Mouse (Mus musculus): ENCODE measurements around the gene Sdk1. TPM values are rescaled to one million over a fixed set of nuclear protein-coding genes. Genes with fewer than 3 reads are reported as not detected.
A peak's percentile ranks its signal among the peaks of the same experiment; 100 is the strongest.

Sdk1 gene
- polyA plus RNA-seq, 1 experiment from 2014 or later: 1.2 TPM

DNA sequence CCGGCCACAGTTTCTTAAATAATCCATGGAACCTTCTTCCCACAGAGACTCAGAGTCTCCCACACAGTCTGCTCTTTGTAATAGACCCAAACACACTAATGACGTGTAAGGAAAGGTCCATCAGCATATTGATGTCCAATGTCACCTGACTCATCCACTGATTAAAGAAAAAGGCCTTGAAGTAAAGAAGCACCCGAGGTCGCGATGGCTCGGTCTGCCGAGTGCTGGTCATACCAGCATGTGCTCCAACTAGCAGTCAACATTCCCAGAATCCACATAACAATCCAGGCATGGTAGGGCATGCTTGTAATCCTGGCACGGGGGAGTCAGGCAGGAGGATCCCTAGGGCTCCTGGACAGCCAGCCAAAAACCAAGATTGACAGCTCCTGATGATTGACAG, 436.6 kb downstream of the Sdk1 start:
- Histone ChIP-seq H3K9ac (ENCODE audit: low read length) (no peak overlapping the region), H3K4me2 (ENCODE audit: low read depth, severe bottlenecking) (no peak overlapping the region), H3K27ac (replicated peaks; ENCODE audit: low read depth, low read length) (no peak overlapping the region), H3K27me3 (ENCODE audit: control insufficient read depth, insufficient read depth, low read length) (no peaks in the 10 kb centered on the region), H3K36me3 (ENCODE audit: control insufficient read depth, insufficient read depth, low read length) (no peaks in the 10 kb centered on the region), H3K9me3 (ENCODE audit: control insufficient read depth, low read length) (no peaks in the 10 kb centered on the region), H3K4me3 (ENCODE audit: low read depth, low read length) (no peak overlapping the region), H3K4me1 (ENCODE audit: control insufficient read depth, insufficient read depth, low read length) (no peaks in the 10 kb centered on the region)
- ATAC-seq (ENCODE audit: insufficient number of reproducible peaks, low FRiP score, low TSS enrichment, low read depth) (no peak), DNase-seq (ENCODE audit: low spot score) (no peak)
- WGBS: 84% methylated on average over 8 of the region's 8 CpGs

GRCm38 (mm10) chr5:141686876-141687420, 445.7 kb downstream of the Sdk1 start:
- Histone ChIP-seq H3K4me1 (ENCODE audit: control insufficient read depth, insufficient read depth, low read length) (no peaks in the 10 kb centered on the region), H3K9me3 (ENCODE audit: control insufficient read depth, low read length) (no peaks in the 10 kb centered on the region), H3K36me3 (ENCODE audit: control insufficient read depth, insufficient read depth, low read length) (no peaks in the 10 kb centered on the region), H3K27ac (replicated peaks; ENCODE audit: low read depth, low read length) (no peak overlapping the region), H3K9ac (ENCODE audit: low read length) (no peak overlapping the region), H3K4me3 (ENCODE audit: low read depth, low read length) (no peak overlapping the region), H3K4me2 (ENCODE audit: low read depth, severe bottlenecking) (no peak overlapping the region), H3K27me3 (ENCODE audit: control insufficient read depth, insufficient read depth, low read length) (no peaks in the 10 kb centered on the region)
- DNase-seq (ENCODE audit: low spot score) (no peak), ATAC-seq (ENCODE audit: insufficient number of reproducible peaks, low FRiP score, low TSS enrichment, low read depth) (no peak)
- WGBS: 73% methylated on average over 7 of the region's 7 CpGs

GRCm38 (mm10) chr5:141689442-141690105, 448.3 kb downstream of the Sdk1 start:
- Histone ChIP-seq H3K36me3 (ENCODE audit: control insufficient read depth, insufficient read depth, low read length) (no peaks in the 10 kb centered on the region), H3K9ac (ENCODE audit: low read length) (no peak overlapping the region), H3K27me3 (ENCODE audit: control insufficient read depth, insufficient read depth, low read length) (no peaks in the 10 kb centered on the region), H3K27ac (replicated peaks; ENCODE audit: low read depth, low read length) (no peak overlapping the region), H3K9me3 (ENCODE audit: control insufficient read depth, low read length) (no peaks in the 10 kb centered on the region), H3K4me2 (ENCODE audit: low read depth, severe bottlenecking) (no peak overlapping the region), H3K4me3 (ENCODE audit: low read depth, low read length) (no peak overlapping the region), H3K4me1 (ENCODE audit: control insufficient read depth, insufficient read depth, low read length) (0 out of 2 replicates have a peak, but pooled peaks cover 2% of the 10 kb centered on the region)
- ATAC-seq (ENCODE audit: insufficient number of reproducible peaks, low FRiP score, low TSS enrichment, low read depth): no peak
- DNase-seq (ENCODE audit: low spot score): no peak
- WGBS: 92% methylated on average over 12 of the region's 12 CpGs

DNA sequence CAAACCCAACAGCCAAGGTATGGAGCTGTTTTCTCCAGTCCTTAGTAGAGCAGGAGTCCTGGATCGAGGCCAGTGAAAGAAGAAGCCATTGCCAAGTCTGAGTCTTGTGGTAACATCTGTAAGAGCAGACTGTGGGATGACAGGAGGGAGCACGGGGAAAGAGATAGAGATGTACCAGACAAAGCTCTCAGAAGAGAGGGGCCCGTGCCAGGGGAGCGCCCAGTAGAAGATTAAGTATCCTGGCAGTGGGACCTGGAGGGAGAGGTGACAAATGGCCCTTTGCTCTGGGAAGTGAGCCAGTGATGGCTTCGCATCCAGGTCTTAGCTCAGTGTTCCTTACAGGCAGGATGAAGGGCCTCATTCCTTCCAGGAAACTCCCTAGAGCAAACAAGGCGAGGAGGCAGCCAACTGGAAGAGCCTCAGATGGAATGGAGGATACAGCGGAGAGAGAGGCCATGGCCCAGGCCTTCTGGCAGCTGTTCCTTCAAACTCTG, 450.2 kb downstream of the Sdk1 start:
- H3K4me3 ChIP-seq (ENCODE audit: low read depth, low read length): no peak overlapping the region
- DNase-seq (ENCODE audit: low spot score): no peak
- no peak for ATAC-seq (ENCODE audit: insufficient number of reproducible peaks, low FRiP score, low TSS enrichment, low read depth)
- no peaks in the 10 kb centered on the region for H3K36me3 ChIP-seq (ENCODE audit: control insufficient read depth, insufficient read depth, low read length)
- 84% methylated on average over 7 of the region's 7 CpGs for WGBS
- H3K9ac ChIP-seq (ENCODE audit: low read length): no peak overlapping the region
- H3K27ac ChIP-seq (replicated peaks; ENCODE audit: low read depth, low read length): no peak overlapping the region
- no peaks in the 10 kb centered on the region for H3K27me3 ChIP-seq (ENCODE audit: control insufficient read depth, insufficient read depth, low read length)
- H3K4me2 ChIP-seq (ENCODE audit: low read depth, severe bottlenecking): no peak overlapping the region
- peaks cover 6% of the 10 kb centered on the region; the same call in 1 of the 2 replicates for H3K4me1 ChIP-seq (ENCODE audit: control insufficient read depth, insufficient read depth, low read length)
- no peaks in the 10 kb centered on the region for H3K9me3 ChIP-seq (ENCODE audit: control insufficient read depth, low read length)

- no peak overlapping the region for H3K27ac ChIP-seq (replicated peaks; ENCODE audit: low read depth, low read length)
- H3K4me3 ChIP-seq (ENCODE audit: low read depth, low read length): no peak overlapping the region
- peaks cover 6% of the 10 kb centered on the region; the same call in 1 of the 2 replicates for H3K4me1 ChIP-seq (ENCODE audit: control insufficient read depth, insufficient read depth, low read length)
- no peaks in the 10 kb centered on the region for H3K27me3 ChIP-seq (ENCODE audit: control insufficient read depth, insufficient read depth, low read length)
- H3K9ac ChIP-seq (ENCODE audit: low read length): no peak overlapping the region
- no peak overlapping the region for H3K4me2 ChIP-seq (ENCODE audit: low read depth, severe bottlenecking)
- H3K9me3 ChIP-seq (ENCODE audit: control insufficient read depth, low read length): no peaks in the 10 kb centered on the region
- DNase-seq (ENCODE audit: low spot score) (peak; percentile 28), ATAC-seq (ENCODE audit: insufficient number of reproducible peaks, low FRiP score, low TSS enrichment, low read depth) (no peak)
- 34% methylated on average over 6 of the region's 6 CpGs for WGBS
- H3K36me3 ChIP-seq (ENCODE audit: control insufficient read depth, insufficient read depth, low read length): no peaks in the 10 kb centered on the region
These were observed 452.4 kb downstream of the Sdk1 start for GRCm38 (mm10) chr5:141693716-141694115.

DNA sequence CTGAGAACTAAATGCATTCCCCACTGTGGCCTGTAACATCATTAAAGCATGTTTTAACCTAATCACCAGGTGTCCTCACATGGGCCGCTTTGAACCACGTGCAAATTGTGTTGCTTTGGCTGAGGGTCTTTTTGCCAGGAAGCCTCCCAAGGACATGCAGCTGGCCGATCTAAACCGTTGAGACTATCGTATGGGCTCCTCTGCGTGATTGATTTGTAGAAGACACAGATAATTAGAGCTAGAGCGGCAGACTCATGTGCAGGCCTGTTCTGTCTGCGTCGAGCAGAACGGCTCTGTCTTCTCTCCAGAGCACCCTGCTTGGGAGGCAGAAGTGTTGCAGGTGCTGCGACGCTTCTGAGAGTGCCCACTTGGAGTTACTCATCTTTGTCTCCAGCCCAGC, 453.6 kb downstream of the Sdk1 start:
- no peak overlapping the region for H3K4me2 ChIP-seq (ENCODE audit: low read depth, severe bottlenecking)
- no peaks in the 10 kb centered on the region for H3K36me3 ChIP-seq (ENCODE audit: control insufficient read depth, insufficient read depth, low read length)
- no peaks in the 10 kb centered on the region for H3K27me3 ChIP-seq (ENCODE audit: control insufficient read depth, insufficient read depth, low read length)
- peaks cover 6% of the 10 kb centered on the region; the same call in 1 of the 2 replicates for H3K4me1 ChIP-seq (ENCODE audit: control insufficient read depth, insufficient read depth, low read length)
- H3K4me3 ChIP-seq (ENCODE audit: low read depth, low read length): no peak overlapping the region
- WGBS: 39% methylated on average over 12 of the region's 12 CpGs
- no peak overlapping the region for H3K27ac ChIP-seq (replicated peaks; ENCODE audit: low read depth, low read length)
- H3K9ac ChIP-seq (ENCODE audit: low read length): no peak overlapping the region
- no peak for ATAC-seq (ENCODE audit: insufficient number of reproducible peaks, low FRiP score, low TSS enrichment, low read depth)
- peak; percentile 22 for DNase-seq (ENCODE audit: low spot score)
- H3K9me3 ChIP-seq (ENCODE audit: control insufficient read depth, low read length): no peaks in the 10 kb centered on the region

DNA sequence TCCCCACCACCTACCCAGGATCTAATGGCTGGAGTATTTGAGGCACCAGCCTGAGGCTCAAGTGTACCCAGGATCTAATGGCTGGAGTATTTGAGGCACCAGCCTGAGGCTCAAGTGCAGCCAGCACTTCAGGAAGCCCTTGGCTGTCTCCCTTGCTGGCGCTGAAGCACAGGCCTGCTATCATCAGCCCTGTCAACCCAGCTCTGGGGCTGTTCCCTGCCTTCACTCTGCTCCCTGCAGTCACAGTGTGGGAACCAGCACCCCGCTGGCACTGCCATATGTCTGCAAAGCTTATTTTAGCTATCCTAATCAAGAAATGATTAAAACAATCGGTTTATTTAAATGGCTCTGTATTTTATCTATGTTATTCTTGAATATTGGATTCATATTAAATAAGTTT, 457.1 kb downstream of the Sdk1 start:
- Histone ChIP-seq H3K36me3 (ENCODE audit: control insufficient read depth, insufficient read depth, low read length) (no peaks in the 10 kb centered on the region), H3K4me1 (ENCODE audit: control insufficient read depth, insufficient read depth, low read length) (peaks cover 6% of the 10 kb centered on the region; the same call in 1 of the 2 replicates), H3K27me3 (ENCODE audit: control insufficient read depth, insufficient read depth, low read length) (no peaks in the 10 kb centered on the region), H3K9ac (ENCODE audit: low read length) (no peak overlapping the region), H3K9me3 (ENCODE audit: control insufficient read depth, low read length) (no peaks in the 10 kb centered on the region), H3K4me2 (ENCODE audit: low read depth, severe bottlenecking) (no peak overlapping the region), H3K27ac (replicated peaks; ENCODE audit: low read depth, low read length) (no peak overlapping the region), H3K4me3 (ENCODE audit: low read depth, low read length) (no peak overlapping the region)
- DNase-seq (ENCODE audit: low spot score) (no peak), ATAC-seq (ENCODE audit: insufficient number of reproducible peaks, low FRiP score, low TSS enrichment, low read depth) (no peak)
- 51% methylated on average over 3 of the region's 3 CpGs for WGBS

DNA sequence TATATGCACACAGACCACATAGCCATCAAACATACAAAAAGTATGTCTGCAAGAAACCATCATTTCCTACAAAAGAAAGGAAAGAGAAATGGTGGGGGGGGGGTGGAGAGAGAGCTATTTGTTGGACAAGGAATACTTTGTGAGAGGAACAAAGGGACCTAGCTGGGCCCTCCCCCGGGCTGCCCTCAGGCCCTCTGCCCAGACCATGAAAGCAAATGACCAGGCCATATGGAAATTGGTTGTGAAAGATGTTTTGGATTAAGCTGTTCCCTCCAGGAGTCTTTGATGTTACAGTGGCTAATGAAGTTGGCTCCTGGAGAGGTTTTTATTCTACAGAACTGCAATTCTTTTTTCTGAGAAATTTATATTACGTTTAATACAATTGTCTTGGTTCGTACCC, 479.5 kb downstream of the Sdk1 start:
- Histone ChIP-seq H3K27me3 (ENCODE audit: control insufficient read depth, insufficient read depth, low read length) (no peaks in the 10 kb centered on the region), H3K4me2 (ENCODE audit: low read depth, severe bottlenecking) (no peak overlapping the region), H3K9ac (ENCODE audit: low read length) (no peak overlapping the region), H3K36me3 (ENCODE audit: control insufficient read depth, insufficient read depth, low read length) (no peaks in the 10 kb centered on the region), H3K4me1 (ENCODE audit: control insufficient read depth, insufficient read depth, low read length) (peaks cover 12% of the 10 kb centered on the region; the same call in 1 of the 2 replicates), H3K4me3 (ENCODE audit: low read depth, low read length) (no peak overlapping the region), H3K27ac (replicated peaks; ENCODE audit: low read depth, low read length) (peak overlapping the region; percentile 36; the same call in 1 of the 2 replicates), H3K9me3 (ENCODE audit: control insufficient read depth, low read length) (no peaks in the 10 kb centered on the region)
- WGBS: 16% methylated on average over 3 of the region's 3 CpGs
- peak; percentile 64 for DNase-seq (ENCODE audit: low spot score)
- peak; percentile 51; the same call in 1 of the 2 replicates for ATAC-seq (ENCODE audit: insufficient number of reproducible peaks, low FRiP score, low TSS enrichment, low read depth)

Measured in limb, embryonic 11.5 days (tissue).